In genomic region chr12:21133972-21134859, GRCm38 (mm10) we compare ENCODE assay signal across 9 mouse cellular contexts.
A peak's percentile ranks its signal among the peaks of the same experiment; 100 is the strongest.
DNase-seq lines count a peak whose midpoint lies in the region; ATAC-seq and TF ChIP-seq lines count a peak whose summit lies in the region.
"Had no signal": no experiment of that assay in that cellular context is flagged by ENCODE, and none has a peak within 500 bp of the region (broad histone marks: within the 10 kb centered on the region; RNA-seq: fewer than 3 reads in every experiment).

No protein-coding gene starts in this region.

- no peaks in the 10 kb centered on the region for H3K27me3 ChIP-seq in liver, adult 2 months (ENCODE audit: control insufficient read depth, insufficient read depth, low read length)
- no peaks in the 10 kb centered on the region for H3K27me3 ChIP-seq in liver, embryonic 11.5 days (replicated peaks; ENCODE audit: control insufficient read depth, insufficient read depth, low read length)
- no peaks in the 10 kb centered on the region for H3K27me3 ChIP-seq in embryonic facial prominence, embryonic 13.5 days
- no peaks in the 10 kb centered on the region for H3K27me3 ChIP-seq in small intestine, adult 2 months (ENCODE audit: control insufficient read depth, insufficient read depth, low read length)
- H3K27me3 ChIP-seq: hindbrain, embryonic 15.5 days had no signal

- no peaks in the 10 kb centered on the region for H3K9me3 ChIP-seq in liver, embryonic 11.5 days (ENCODE audit: control insufficient read depth, low read length)
- H3K9me3 ChIP-seq in embryonic facial prominence, embryonic 13.5 days = no peaks in the 10 kb centered on the region
- H3K9me3 ChIP-seq: hindbrain, embryonic 15.5 days had no signal

- intact Hi-C loops in left cerebral cortex, postnatal 36 days (cut with DNase I) = no loop called here

- TF ChIP-seq POLR2A in liver, adult 2 months (IDR thresholded peaks at IDR 0.05; ENCODE audit: extremely low read depth, insufficient read depth, low read length) = no peak
- TF ChIP-seq POLR2A in small intestine, adult 2 months (IDR thresholded peaks at IDR 0.05; ENCODE audit: low read depth, low read length) = no peak

- H3K36me3 ChIP-seq in liver, adult 2 months (ENCODE audit: control insufficient read depth, insufficient read depth, low read length) = no peaks in the 10 kb centered on the region
- H3K36me3 ChIP-seq in liver, embryonic 11.5 days (ENCODE audit: control insufficient read depth, insufficient read depth, low read length) = no peaks in the 10 kb centered on the region
- H3K36me3 ChIP-seq in embryonic facial prominence, embryonic 13.5 days = 0 out of 2 replicates have a peak, but pooled peaks cover 3% of the 10 kb centered on the region
- H3K36me3 ChIP-seq in small intestine, adult 2 months (ENCODE audit: control insufficient read depth, insufficient read depth, low read length) = no peaks in the 10 kb centered on the region
- H3K36me3 ChIP-seq: hindbrain, embryonic 15.5 days had no signal

- peaks cover 24% of the 10 kb centered on the region for H3K4me1 ChIP-seq in liver, adult 2 months (ENCODE audit: control insufficient read depth, insufficient read depth, low read length)
- H3K4me1 ChIP-seq in liver, embryonic 11.5 days (replicated peaks; ENCODE audit: control insufficient read depth, insufficient read depth, low read length) = peaks cover 70% of the 10 kb centered on the region
- H3K4me1 ChIP-seq in embryonic facial prominence, embryonic 13.5 days = peaks cover 65% of the 10 kb centered on the region
- H3K4me1 ChIP-seq in small intestine, adult 2 months (ENCODE audit: control insufficient read depth, insufficient read depth, insufficient read length, low read length) = peaks cover 30% of the 10 kb centered on the region

- TF ChIP-seq CTCF in liver, adult 2 months (IDR thresholded peaks at IDR 0.05; ENCODE audit: low read depth, low read length) = peak; percentile 46
- TF ChIP-seq CTCF in small intestine, adult 2 months (IDR thresholded peaks at IDR 0.05; ENCODE audit: extremely low read depth, insufficient read length, insufficient replicate concordance, low read depth, low read length) = peak; percentile 72; the same call in 1 of the 2 replicates

- no peak for ATAC-seq in liver, embryonic 11.5 days (replicated peaks; ENCODE audit: low FRiP score)
- ATAC-seq in embryonic facial prominence, embryonic 13.5 days (ENCODE audit: insufficient number of reproducible peaks, insufficient read depth, low FRiP score, low TSS enrichment, low read depth) = no peak

- H3K9ac ChIP-seq in liver, adult 2 months (ENCODE audit: low read depth, low read length) = no peak overlapping the region
- no peak overlapping the region for H3K9ac ChIP-seq in liver, embryonic 11.5 days (ENCODE audit: low read depth, low read length)
- H3K9ac ChIP-seq in embryonic facial prominence, embryonic 13.5 days = no peak overlapping the region
- H3K9ac ChIP-seq: hindbrain, embryonic 15.5 days had no signal

- peak; percentile 16 for DNase-seq in adrenal gland, postnatal 25 days
- no peak for DNase-seq in adrenal gland, adult 2 months
- peak; percentile 62 for DNase-seq in liver, adult 2 months (ENCODE audit: extremely low read depth, low read depth, low spot score)
- no peak for DNase-seq in liver, embryonic 11.5 days (ENCODE audit: low spot score)
- no peak for DNase-seq in ovary, postnatal 14 days (ENCODE audit: low spot score)
- DNase-seq in left cerebral cortex, postnatal 36 days (ENCODE audit: low spot score in 2 of 2) = no peak

- no peak overlapping the region for H3K27ac ChIP-seq in liver, adult 2 months (replicated peaks; ENCODE audit: insufficient read depth, low read depth, low read length)
- no peak overlapping the region for H3K27ac ChIP-seq in liver, embryonic 11.5 days (ENCODE audit: low read depth, low read length)
- H3K27ac ChIP-seq in embryonic facial prominence, embryonic 13.5 days = peak overlapping the region; percentile 44
- peak overlapping the region; percentile 83 for H3K27ac ChIP-seq in small intestine, adult 2 months (ENCODE audit: insufficient read depth, low read depth, low read length)

- no peak overlapping the region for H3K4me3 ChIP-seq in liver, adult 2 months (ENCODE audit: insufficient read depth, low read depth, low read length)
- H3K4me3 ChIP-seq in liver, embryonic 11.5 days (ENCODE audit: low read depth, low read length) = no peak overlapping the region
- H3K4me3 ChIP-seq in embryonic facial prominence, embryonic 13.5 days = no peak overlapping the region
- H3K4me3 ChIP-seq in small intestine, adult 2 months (ENCODE audit: low read depth, low read length) = no peak overlapping the region
- H3K4me3 ChIP-seq: hindbrain, embryonic 15.5 days had no signal

- 56% methylated on average over 17 of the region's 17 CpGs for WGBS in liver, adult 2 months
- WGBS in liver, embryonic 11.5 days = 60% methylated on average over 17 of the region's 17 CpGs
- 38% methylated on average over 17 of the region's 17 CpGs for WGBS in embryonic facial prominence, embryonic 13.5 days
- WGBS in small intestine, adult 2 months = 39% methylated on average over 17 of the region's 17 CpGs

- H3K79me2 ChIP-seq in liver, adult 2 months (ENCODE audit: control insufficient read depth, insufficient read depth, low read length) = peaks cover 16% of the 10 kb centered on the region

- no peak overlapping the region for H3K4me2 ChIP-seq in liver, embryonic 11.5 days
- peak overlapping the region; percentile 35 for H3K4me2 ChIP-seq in embryonic facial prominence, embryonic 13.5 days
- H3K4me2 ChIP-seq: hindbrain, embryonic 15.5 days had no signal

Comparison
In these comparisons a context has a peak if more than half of its experiments do, and no peak if none do; other contexts are left out.
1. DNase-seq: peak in adrenal gland, postnatal 25 days (single experiment) and liver, adult 2 months (single experiment); none in adrenal gland, adult 2 months (single experiment), liver, embryonic 11.5 days (single experiment), ovary, postnatal 14 days (single experiment) and left cerebral cortex, postnatal 36 days (0 of 2).
2. H3K27ac ChIP-seq: peak in embryonic facial prominence, embryonic 13.5 days (single experiment) and small intestine, adult 2 months (single experiment); none in liver, adult 2 months (single experiment) and liver, embryonic 11.5 days (single experiment).